Mouse (Mus musculus) heart, embryonic 11.5 days (tissue): Measurements from ENCODE around the gene Mphosph6. TPM values are rescaled to one million over a fixed set of nuclear protein-coding genes. Genes with fewer than 3 reads are reported as not detected.

Source experiments
- polyA plus RNA-seq: library from polyadenylated mRNA; unstranded; fragments of >200 nt; fragmentation: Nextera tagmentation; extraction: Ambion mirVana; gene quantifications from 2 replicates; pipeline ENCODE4 v1.2.1, GENCODE M21; 2014

Gene Mphosph6
- polyA plus RNA-seq, 1 experiment from 2014 or later: 44.8 TPM

Other genes starting within 250 kb of the Mphosph6 start
- gene Sdr42e1, start 128.3 kb downstream of the Mphosph6 start, polyA plus RNA-seq: 0.37 and 0.45 TPM in 2 replicates
- 0.34 and 0.46 TPM in 2 replicates for gene Hsd17b2, start 100.0 kb downstream of the Mphosph6 start, polyA plus RNA-seq